Mouse (Mus musculus) heart, adult 8-10 months (tissue): Measurements from ENCODE around the gene Hexdc. TPM values are rescaled to one million over a fixed set of nuclear protein-coding genes. Genes with fewer than 3 reads are reported as not detected.

Experiments
- DNase-seq: peaks from one replicate; pipeline ENCODE4 v3.0.0; 2022; ENCODE audit warnings: low spot score
- total RNA-seq, 4 experiments: library from RNA; stranded (reverse); gene quantifications; 2 replicates each; pipeline ENCODE4 v1.2.4; 2022

The Hexdc gene
- total RNA-seq, 4 experiments from 2014 or later: 8.3 to 10.3 (median 8.8) TPM

GRCm38 (mm10) chr11:121228129-121229017 lies 24.1 kb downstream of the Hexdc start:
- DNase-seq: no peak

- peak; percentile 85 for DNase-seq
These were observed 24.8 kb downstream of the Hexdc start, which contains the start of gene Cybc1 for GRCm38 (mm10) chr11:121229018-121229439. Gene Cybc1 (minus strand): TSS chr11:121229322.

- no peak for DNase-seq
These were observed 27.0 kb downstream of the Hexdc start for GRCm38 (mm10) chr11:121231191-121231590.

GRCm38 (mm10) chr11:121231628-121232291 lies 27.5 kb downstream of the Hexdc start:
- peak; percentile 29 for DNase-seq

GRCm38 (mm10) chr11:121232706-121233105 lies 28.5 kb downstream of the Hexdc start:
- no peak for DNase-seq

- no peak for DNase-seq
These were observed 31.4 kb downstream of the Hexdc start for GRCm38 (mm10) chr11:121235475-121236238.

GRCm38 (mm10) chr11:121236564-121237344 lies 32.5 kb downstream of the Hexdc start, which contains the start of gene Narf:
Gene Narf (plus strand): TSS chr11:121237253.
- peak; percentile 99 for DNase-seq

- DNase-seq: no peak
These were observed 33.3 kb downstream of the Hexdc start for GRCm38 (mm10) chr11:121237345-121238128.

- DNase-seq: no peak
These were observed 35.4 kb downstream of the Hexdc start for GRCm38 (mm10) chr11:121239669-121240068.

- DNase-seq: no peak
These were observed 46.0 kb downstream of the Hexdc start for GRCm38 (mm10) chr11:121250196-121250595.

- DNase-seq: peak; percentile 84
These were observed 55.2 kb downstream of the Hexdc start, which contains the start of gene Foxk2 for GRCm38 (mm10) chr11:121259160-121260100. Gene Foxk2 (plus strand): TSS chr11:121259990.

- DNase-seq: no peak
These were observed 56.1 kb downstream of the Hexdc start for GRCm38 (mm10) chr11:121260211-121260906.

- no peak for DNase-seq
These were observed 56.8 kb downstream of the Hexdc start for GRCm38 (mm10) chr11:121261074-121261473.

Other genes with a start within 250 kb of the Hexdc start
- gene Csnk1d, start 213.1 kb upstream of the Hexdc start, total RNA-seq: 10 to 100 TPM; 52.1 to 61.2 (median 56.3) TPM
- under 1 TPM in 2 of 4 experiments, not detected in 2; 0.37 to 0.49 TPM for gene Cd7, start 165.0 kb upstream of the Hexdc start, total RNA-seq
- not detected for gene Sectm1b, start 140.9 kb upstream of the Hexdc start, total RNA-seq
- not detected for gene Sectm1a, start 123.2 kb upstream of the Hexdc start, total RNA-seq
- gene Tex19.2, start 85.8 kb upstream of the Hexdc start, total RNA-seq: not detected
- gene Tex19.1, start 58.3 kb upstream of the Hexdc start, total RNA-seq: not detected
- under 1 TPM; 0.35 to 0.83 (median 0.55) TPM for gene Uts2r, start 44.2 kb upstream of the Hexdc start, total RNA-seq
- 10 to 100 TPM; 14.6 to 18.5 (median 16.0) TPM for gene Ogfod3, start 278 bp downstream of the Hexdc start, total RNA-seq
- 1 to 10 TPM; 6.7 to 8.1 (median 7.4) TPM for gene Cybc1, start 24.9 kb downstream of the Hexdc start, total RNA-seq
- 100 to 1,000 TPM in 1 of 4 experiments, 10 to 100 TPM in 3; 81.7 to 123 (median 97.8) TPM for gene Narf, start 32.8 kb downstream of the Hexdc start, total RNA-seq
- gene Foxk2, start 55.6 kb downstream of the Hexdc start, total RNA-seq: 10 to 100 TPM; 16.2 to 23.1 (median 18.9) TPM
- 10 to 100 TPM; 32.1 to 35.4 (median 32.7) TPM for gene Wdr45b, start 150.0 kb downstream of the Hexdc start, total RNA-seq
- gene Rab40b, start 183.8 kb downstream of the Hexdc start, total RNA-seq: 1 to 10 TPM; 1.0 to 3.4 (median 2.2) TPM
- 1 to 10 TPM; 4.8 to 6.5 (median 5.4) TPM for gene Fn3krp, start 217.0 kb downstream of the Hexdc start, total RNA-seq
- gene Fn3k, start 230.5 kb downstream of the Hexdc start, total RNA-seq: 10 to 100 TPM; 26.4 to 33.5 (median 30.8) TPM
- gene Tbcd, start 247.5 kb downstream of the Hexdc start, total RNA-seq: 10 to 100 TPM; 11.7 to 13.9 (median 12.5) TPM